Mouse (Mus musculus): ENCODE measurements at regions not wholly inside any gene's neighbourhood (a gene's known extent, or its start where the extent isn't known, plus 50 kb on each side); places are given as distances from the start of the nearest gene placed in this dataset.
"Not testable (repeated sequence)": the region's sequence is repeated elsewhere in the genome, so short reads cannot be mapped to it uniquely, and the experiment has no call there.

DNA sequence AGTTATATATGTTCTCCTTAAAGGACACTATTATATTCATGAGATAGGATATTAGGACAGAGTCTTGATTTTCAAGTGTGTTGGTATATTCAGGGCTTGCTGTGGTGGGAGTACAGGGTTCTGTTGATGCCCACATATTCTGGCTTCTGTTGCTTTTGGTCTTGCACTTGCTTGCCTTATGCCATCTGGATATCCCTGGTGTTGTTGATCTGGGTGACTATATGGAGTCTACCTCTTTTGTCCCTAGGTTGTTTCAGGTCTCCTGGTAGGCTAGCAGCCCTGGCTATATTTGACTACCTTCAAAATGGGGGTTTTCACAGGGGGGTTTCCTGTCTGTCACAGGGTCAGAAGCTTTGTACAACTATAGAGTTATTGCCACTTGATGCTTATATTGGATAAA lies 717.1 kb upstream of the Tacstd2 start:
- Histone ChIP-seq H3K36me3 (ENCODE audit: control insufficient read depth, insufficient read depth, low read length) (no peaks in the 10 kb centered on the region), H3K27me3 (ENCODE audit: control insufficient read depth, insufficient read depth, low read length) (no peaks in the 10 kb centered on the region), H3K4me1 (ENCODE audit: control insufficient read depth, insufficient read depth, insufficient read length) (peaks cover 7% of the 10 kb centered on the region), H3K4me3 (ENCODE audit: extremely low read depth, insufficient read depth, insufficient read length) (no peak overlapping the region), H3K27ac (ENCODE audit: insufficient read depth, low read length) (no peak overlapping the region)
- DNase-seq (ENCODE audit: low read depth in 1 of 2, low spot score in 2 of 2), result no peak
- TF ChIP-seq CTCF (IDR thresholded peaks at IDR 0.05; ENCODE audit: extremely low read depth, insufficient read depth, insufficient read length, insufficient replicate concordance) (no peak), POLR2A (IDR thresholded peaks at IDR 0.05; ENCODE audit: low read depth, low read length) (no peak)

- H3K4me1 ChIP-seq (ENCODE audit: control insufficient read depth, insufficient read depth, insufficient read length); DNase-seq (ENCODE audit: low read depth in 1 of 2, low spot score in 2 of 2); H3K27ac ChIP-seq (ENCODE audit: insufficient read depth, low read length); H3K4me3 ChIP-seq (ENCODE audit: extremely low read depth, insufficient read depth, insufficient read length); H3K36me3 ChIP-seq (ENCODE audit: control insufficient read depth, insufficient read depth, low read length); H3K27me3 ChIP-seq (ENCODE audit: control insufficient read depth, insufficient read depth, low read length): not testable (repeated sequence)
- WGBS, result no CpG with 5 or more reads among the region's 8 CpGs
Measured at GRCm38 (mm10) chr6:68251320-68251719, 715.7 kb upstream of the Tacstd2 start.

DNA sequence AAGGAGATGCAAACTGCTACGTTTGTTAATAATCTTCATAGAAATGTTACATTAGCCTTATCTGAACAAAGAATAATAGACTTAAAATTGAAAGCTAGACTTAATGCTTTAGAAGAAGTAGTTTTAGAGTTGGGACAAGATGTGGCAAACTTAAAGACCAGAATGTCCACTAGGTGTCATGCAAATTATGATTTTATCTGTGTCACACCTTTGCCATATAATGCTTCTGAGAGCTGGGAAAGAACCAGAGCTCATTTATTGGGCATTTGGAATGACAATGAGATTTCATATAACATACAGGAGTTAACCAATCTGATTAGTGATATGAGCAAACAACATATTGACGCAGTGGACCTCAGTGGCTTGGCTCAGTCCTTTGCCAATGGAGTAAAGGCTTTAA lies 714.8 kb upstream of the Tacstd2 start:
- H3K27me3 ChIP-seq (ENCODE audit: control insufficient read depth, insufficient read depth, low read length); H3K36me3 ChIP-seq (ENCODE audit: control insufficient read depth, insufficient read depth, low read length); DNase-seq (ENCODE audit: low read depth in 1 of 2, low spot score in 2 of 2); H3K4me3 ChIP-seq (ENCODE audit: extremely low read depth, insufficient read depth, insufficient read length); H3K27ac ChIP-seq (ENCODE audit: insufficient read depth, low read length); H3K4me1 ChIP-seq (ENCODE audit: control insufficient read depth, insufficient read depth, insufficient read length): not testable (repeated sequence)
- WGBS, result 86% methylated on average over 2 of the region's 2 CpGs

DNA sequence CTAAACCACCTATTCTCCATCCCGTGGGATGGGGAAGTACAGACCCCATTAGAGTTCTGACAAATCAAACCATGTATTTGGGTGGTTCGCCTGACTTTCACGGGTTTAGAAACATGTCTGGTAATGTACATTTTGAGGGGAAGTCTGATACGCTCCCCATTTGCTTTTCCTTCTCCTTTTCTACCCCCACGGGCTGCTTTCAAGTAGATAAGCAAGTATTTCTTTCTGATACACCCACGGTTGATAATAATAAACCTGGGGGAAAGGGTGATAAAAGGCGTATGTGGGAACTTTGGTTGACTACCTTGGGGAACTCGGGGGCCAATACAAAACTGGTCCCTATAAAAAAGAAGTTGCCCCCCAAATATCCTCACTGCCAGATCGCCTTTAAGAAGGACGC lies 713.7 kb upstream of the Tacstd2 start:
- H3K36me3 ChIP-seq (ENCODE audit: control insufficient read depth, insufficient read depth, low read length); H3K27me3 ChIP-seq (ENCODE audit: control insufficient read depth, insufficient read depth, low read length); H3K4me1 ChIP-seq (ENCODE audit: control insufficient read depth, insufficient read depth, insufficient read length); H3K4me3 ChIP-seq (ENCODE audit: extremely low read depth, insufficient read depth, insufficient read length); DNase-seq (ENCODE audit: low read depth in 1 of 2, low spot score in 2 of 2); H3K27ac ChIP-seq (ENCODE audit: insufficient read depth, low read length): not testable (repeated sequence)
- WGBS, result 86% methylated on average over 10 of the region's 10 CpGs

- not testable (repeated sequence) for H3K27ac ChIP-seq (ENCODE audit: insufficient read depth, low read length)
Measured at GRCm38 (mm10) chr6:68248018-68248533, 712.5 kb upstream of the Tacstd2 start.

GRCm38 (mm10) chr6:68242749-68243148 lies 707.2 kb upstream of the Tacstd2 start:
- WGBS, result no CpG with 5 or more reads among the region's 8 CpGs
- H3K4me3 ChIP-seq (ENCODE audit: extremely low read depth, insufficient read depth, insufficient read length); H3K4me1 ChIP-seq (ENCODE audit: control insufficient read depth, insufficient read depth, insufficient read length); H3K27ac ChIP-seq (ENCODE audit: insufficient read depth, low read length); DNase-seq (ENCODE audit: low read depth in 1 of 2, low spot score in 2 of 2); H3K27me3 ChIP-seq (ENCODE audit: control insufficient read depth, insufficient read depth, low read length); H3K36me3 ChIP-seq (ENCODE audit: control insufficient read depth, insufficient read depth, low read length): not testable (repeated sequence)

More at GRCm38 (mm10) chr6:68248018-68248533, 712.5 kb upstream of the Tacstd2 start:
- DNase-seq (ENCODE audit: low read depth in 1 of 2, low spot score in 2 of 2); H3K36me3 ChIP-seq (ENCODE audit: control insufficient read depth, insufficient read depth, low read length); H3K4me3 ChIP-seq (ENCODE audit: extremely low read depth, insufficient read depth, insufficient read length); H3K27me3 ChIP-seq (ENCODE audit: control insufficient read depth, insufficient read depth, low read length); H3K4me1 ChIP-seq (ENCODE audit: control insufficient read depth, insufficient read depth, insufficient read length): not testable (repeated sequence)
- 94% methylated on average over 19 of the region's 19 CpGs for WGBS

DNA sequence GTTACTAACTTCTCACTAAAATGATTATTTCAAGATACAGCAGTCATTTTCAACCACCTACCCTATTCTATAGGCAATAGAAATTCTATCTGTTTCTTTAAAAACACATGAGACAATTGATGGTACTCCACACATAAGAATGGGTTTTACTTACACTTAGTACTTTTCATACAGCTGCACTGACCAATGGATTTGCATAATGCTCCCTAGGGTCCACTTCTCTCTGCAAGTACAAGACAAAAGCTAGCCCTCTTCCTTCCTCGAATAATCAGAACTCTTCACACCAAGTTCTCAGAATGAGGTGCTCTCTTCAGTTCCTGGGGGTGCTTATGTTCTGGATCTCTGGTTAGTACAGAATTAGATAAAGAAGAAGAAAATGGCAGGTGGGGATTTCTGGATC lies 684.1 kb upstream of the Tacstd2 start:
- Histone ChIP-seq H3K27me3 (ENCODE audit: control insufficient read depth, insufficient read depth, low read length) (no peaks in the 10 kb centered on the region), H3K4me1 (ENCODE audit: control insufficient read depth, insufficient read depth, insufficient read length) (no peaks in the 10 kb centered on the region; the same call in 1 of the 2 replicates), H3K27ac (ENCODE audit: insufficient read depth, low read length) (no peak overlapping the region), H3K4me3 (ENCODE audit: extremely low read depth, insufficient read depth, insufficient read length) (no peak overlapping the region), H3K36me3 (ENCODE audit: control insufficient read depth, insufficient read depth, low read length) (no peaks in the 10 kb centered on the region)
- no peak for TF ChIP-seq CTCF (IDR thresholded peaks at IDR 0.05; ENCODE audit: extremely low read depth, insufficient read depth, insufficient read length, insufficient replicate concordance)
- TF ChIP-seq POLR2A (IDR thresholded peaks at IDR 0.05; ENCODE audit: low read depth, low read length), result no peak
- WGBS, result 34% methylated on average over 1 of the region's 1 CpGs
- DNase-seq (ENCODE audit: low read depth in 1 of 2, low spot score in 2 of 2), result peak in 1 of 2 experiments; percentile 21

DNA sequence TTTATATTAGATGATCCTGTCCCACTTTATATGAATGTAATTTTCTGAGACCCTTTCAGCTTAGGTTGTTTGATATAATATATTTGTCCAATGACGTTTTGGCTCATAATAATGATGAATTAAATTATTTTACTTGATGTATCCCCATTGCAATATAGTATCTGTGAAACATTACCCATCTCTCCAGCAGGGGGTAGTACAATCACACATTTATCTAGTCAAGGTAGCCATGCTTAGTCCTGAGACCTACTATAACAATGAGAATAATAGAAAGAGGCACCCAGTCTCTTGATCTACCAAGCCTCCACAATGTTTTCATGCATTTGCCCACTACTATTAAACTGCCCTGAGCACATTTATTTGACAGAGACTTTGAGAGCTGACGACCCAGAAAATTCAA lies 665.9 kb upstream of the Tacstd2 start:
- WGBS, result 34% methylated on average over 2 of the region's 2 CpGs
- peak; percentile 34 for DNase-seq (ENCODE audit: low read depth in 1 of 2, low spot score in 2 of 2)
- TF ChIP-seq CTCF (IDR thresholded peaks at IDR 0.05; ENCODE audit: extremely low read depth, insufficient read depth, insufficient read length, insufficient replicate concordance) (no peak), POLR2A (IDR thresholded peaks at IDR 0.05; ENCODE audit: low read depth, low read length) (no peak)
- Histone ChIP-seq H3K4me3 (ENCODE audit: extremely low read depth, insufficient read depth, insufficient read length) (no peak overlapping the region), H3K36me3 (ENCODE audit: control insufficient read depth, insufficient read depth, low read length) (no peaks in the 10 kb centered on the region), H3K27ac (ENCODE audit: insufficient read depth, low read length) (no peak overlapping the region), H3K4me1 (ENCODE audit: control insufficient read depth, insufficient read depth, insufficient read length) (no peaks in the 10 kb centered on the region), H3K27me3 (ENCODE audit: control insufficient read depth, insufficient read depth, low read length) (no peaks in the 10 kb centered on the region)
